Mouse (Mus musculus) heart, embryonic 14.5 days (tissue): ENCODE results near the gene Mpzl1. TPM values are rescaled to one million over a fixed set of nuclear protein-coding genes. Genes with fewer than 3 reads are reported as not detected.

Experiments
- ATAC-seq: fragments of 200-750 bp; cut with Nextera tagmentation; 2 replicates; pipeline ENCODE4 v1.8.0; 2017; ENCODE audit warnings: low read depth, moderate TSS enrichment; ENCODE audit not compliant: insufficient number of reproducible peaks, insufficient read depth, low FRiP score
- H3K27ac ChIP-seq, 2 experiments: fragments of 200-500 bp in 1 of 2; fragments of 300-500 bp in 1 of 2; sonication (generic) in 1 of 2; replicated peaks in 1 of 2; 2 replicates each; pipeline ENCODE4 v1.5.1; 2012 to 2014; ENCODE audit warnings: low read depth in 2 of 2, low read length in 2 of 2, control low read depth in 1 of 2, mild to moderate bottlenecking in 1 of 2, mixed read lengths in 1 of 2; ENCODE audit not compliant: control insufficient read depth in 1 of 2, insufficient read depth in 1 of 2
- H3K27me3 ChIP-seq: fragments of 300-500 bp; sonication (generic); 2 replicates; pipeline ENCODE4 v1.6.1; 2014; ENCODE audit warnings: mild to moderate bottlenecking, low read length, control low read depth; ENCODE audit not compliant: control insufficient read depth, insufficient read depth
- H3K36me3 ChIP-seq: fragments of 300-500 bp; sonication (generic); 2 replicates; pipeline ENCODE4 v1.6.1; 2014; ENCODE audit warnings: mild to moderate bottlenecking, control low read depth, low read length, mixed read lengths; ENCODE audit not compliant: control insufficient read depth, insufficient read depth
- H3K4me1 ChIP-seq, 2 experiments: fragments of 200-500 bp in 1 of 2; fragments of 300-500 bp in 1 of 2; sonication (generic) in 1 of 2; 2 replicates each; pipeline ENCODE4 v1.6.1; 2012 to 2014; ENCODE audit warnings: low read length in 2 of 2, control low read depth in 1 of 2, mixed read lengths in 1 of 2; ENCODE audit not compliant: control insufficient read depth in 2 of 2, insufficient read depth in 2 of 2
- H3K4me2 ChIP-seq: fragments of 300-500 bp; sonication (generic); 2 replicates; pipeline ENCODE4 v1.6.1; 2014; ENCODE audit warnings: mild to moderate bottlenecking, low read length
- H3K4me3 ChIP-seq, 2 experiments: fragments of 200-500 bp in 1 of 2; fragments of 300-500 bp in 1 of 2; sonication (generic) in 1 of 2; 2 replicates each; pipeline ENCODE4 v1.5.1; 2012 to 2014; ENCODE audit warnings: low read length in 2 of 2, mild to moderate bottlenecking in 2 of 2, control low read depth in 1 of 2, low read depth in 1 of 2, moderate library complexity in 1 of 2; ENCODE audit not compliant: control insufficient read depth in 1 of 2, insufficient read depth in 1 of 2
- H3K9ac ChIP-seq: fragments of 300-500 bp; sonication (generic); 2 replicates; pipeline ENCODE4 v1.6.1; 2014; ENCODE audit warnings: mild to moderate bottlenecking, low read length
- H3K9me3 ChIP-seq: fragments of 300-500 bp; sonication (generic); 2 replicates; pipeline ENCODE4 v1.6.1; 2016; ENCODE audit warnings: low read length, control low read depth; ENCODE audit not compliant: control insufficient read depth
- WGBS: fragments of 180-500 bp; shearing (Covaris S2); extraction: QIAGEN DNeasy Blood & Tissue Kit; methylation state at CpG from one replicate; pipeline ENCODE4 v1.1.7; 2014; 5-methylcytosine and 5-hydroxymethylcytosine counted together
- polyA plus RNA-seq: library from polyadenylated mRNA; unstranded; fragments of >200 nt; fragmentation: Nextera tagmentation; extraction: Ambion mirVana; gene quantifications from 2 replicates; pipeline ENCODE4 v1.2.1, GENCODE M21; 2014

The Mpzl1 gene
- polyA plus RNA-seq, 1 experiment from 2014 or later = 121 TPM

- no peak for ATAC-seq
- 0 out of 2 replicates have a peak, but pooled peaks cover 5% of the 10 kb centered on the region for H3K9me3 ChIP-seq
- WGBS = 60% methylated on average over 9 of the region's 9 CpGs
These were observed 57.8 kb downstream of the Mpzl1 start for GRCm38 (mm10) chr1:165576459-165577112.

GRCm38 (mm10) chr1:165576005-165576404 lies 58.3 kb downstream of the Mpzl1 start:
- Histone ChIP-seq H3K4me2 (no peak overlapping the region), H3K27me3 (no peaks in the 10 kb centered on the region), H3K9me3 (0 out of 2 replicates have a peak, but pooled peaks cover 5% of the 10 kb centered on the region), H3K36me3 (no peaks in the 10 kb centered on the region), H3K4me3 (no peak overlapping the region), H3K4me1 (no peaks in the 10 kb centered on the region; a peak in 1 of 4 replicates), H3K27ac (no peak overlapping the region), H3K9ac (no peak overlapping the region)
- no peak for ATAC-seq
- WGBS = 72% methylated on average over 4 of the region's 4 CpGs

More at GRCm38 (mm10) chr1:165576459-165577112, 57.8 kb downstream of the Mpzl1 start:
- Histone ChIP-seq H3K4me1 (no peaks in the 10 kb centered on the region; a peak in 1 of 4 replicates), H3K36me3 (no peaks in the 10 kb centered on the region), H3K4me3 (no peak overlapping the region), H3K9ac (no peak overlapping the region), H3K4me2 (no peak overlapping the region), H3K27ac (no peak overlapping the region), H3K27me3 (no peaks in the 10 kb centered on the region)

- H3K4me2 ChIP-seq = no peak overlapping the region
- no peaks in the 10 kb centered on the region; a peak in 1 of 4 replicates for H3K4me1 ChIP-seq
- H3K9me3 ChIP-seq = no peaks in the 10 kb centered on the region
- 51% methylated on average over 7 of the region's 7 CpGs for WGBS
- no peaks in the 10 kb centered on the region for H3K36me3 ChIP-seq
- H3K9ac ChIP-seq = no peak overlapping the region
- no peak overlapping the region for H3K4me3 ChIP-seq
- no peak for ATAC-seq
- H3K27me3 ChIP-seq = no peaks in the 10 kb centered on the region
- no peak overlapping the region for H3K27ac ChIP-seq
These were observed 66.9 kb downstream of the Mpzl1 start for GRCm38 (mm10) chr1:165567466-165567865.

GRCm38 (mm10) chr1:165565283-165565682 lies 69.1 kb downstream of the Mpzl1 start:
- H3K27me3 ChIP-seq = no peaks in the 10 kb centered on the region
- H3K9me3 ChIP-seq = no peaks in the 10 kb centered on the region
- H3K27ac ChIP-seq = no peak overlapping the region
- no peak overlapping the region for H3K4me2 ChIP-seq
- no peaks in the 10 kb centered on the region; a peak in 1 of 4 replicates for H3K4me1 ChIP-seq
- no peaks in the 10 kb centered on the region for H3K36me3 ChIP-seq
- H3K9ac ChIP-seq = no peak overlapping the region
- no peak overlapping the region for H3K4me3 ChIP-seq
- 89% methylated on average over 4 of the region's 4 CpGs for WGBS
- ATAC-seq = no peak

GRCm38 (mm10) chr1:165559073-165559472 lies 75.3 kb downstream of the Mpzl1 start:
- Histone ChIP-seq H3K4me1 (peaks cover 0 to 2% of the 10 kb centered on the region in 2 experiments; a peak in 1 of 4 replicates), H3K4me2 (no peak overlapping the region), H3K9me3 (no peaks in the 10 kb centered on the region), H3K27me3 (no peaks in the 10 kb centered on the region), H3K9ac (no peak overlapping the region), H3K4me3 (no peak overlapping the region), H3K27ac (no peak overlapping the region), H3K36me3 (no peaks in the 10 kb centered on the region)
- WGBS = 79% methylated on average over 9 of the region's 9 CpGs
- ATAC-seq = no peak

- no peak overlapping the region for H3K4me3 ChIP-seq
- no peak for ATAC-seq
- H3K4me2 ChIP-seq = no peak overlapping the region
- peaks cover 0 to 2% of the 10 kb centered on the region in 2 experiments; a peak in 1 of 4 replicates for H3K4me1 ChIP-seq
- peaks cover 8% of the 10 kb centered on the region for H3K9me3 ChIP-seq
- WGBS = 48% methylated on average over 2 of the region's 2 CpGs
- H3K27ac ChIP-seq = no peak overlapping the region
- no peaks in the 10 kb centered on the region for H3K27me3 ChIP-seq
- H3K9ac ChIP-seq = no peak overlapping the region
- H3K36me3 ChIP-seq = no peaks in the 10 kb centered on the region
These were observed 77.6 kb downstream of the Mpzl1 start for GRCm38 (mm10) chr1:165556711-165557110.
